Mouse (Mus musculus) heart, adult 2 months (tissue): ENCODE data around the gene Fbxw5.

ENCODE experiments used
- CTCF ChIP-seq: fragments of 200-600 bp; IDR thresholded peaks from 2 replicates; pipeline ENCODE4 v1.8.1; 2022; ENCODE audit warnings: antibody characterized with exemption, mild to moderate bottlenecking, moderate library complexity
- EP300 ChIP-seq: fragments of 200-500 bp; IDR thresholded peaks from 2 replicates; pipeline ENCODE4 v1.6.1; 2011; ENCODE audit warnings: low read depth, low read length, control low read depth; ENCODE audit not compliant: insufficient read depth
- POLR2A ChIP-seq: fragments of 200-500 bp; IDR thresholded peaks from 2 replicates; pipeline ENCODE4 v1.6.1; 2011; ENCODE audit warnings: mild to moderate bottlenecking, low read depth, low read length, control low read depth; ENCODE audit not compliant: insufficient read depth

DNA sequence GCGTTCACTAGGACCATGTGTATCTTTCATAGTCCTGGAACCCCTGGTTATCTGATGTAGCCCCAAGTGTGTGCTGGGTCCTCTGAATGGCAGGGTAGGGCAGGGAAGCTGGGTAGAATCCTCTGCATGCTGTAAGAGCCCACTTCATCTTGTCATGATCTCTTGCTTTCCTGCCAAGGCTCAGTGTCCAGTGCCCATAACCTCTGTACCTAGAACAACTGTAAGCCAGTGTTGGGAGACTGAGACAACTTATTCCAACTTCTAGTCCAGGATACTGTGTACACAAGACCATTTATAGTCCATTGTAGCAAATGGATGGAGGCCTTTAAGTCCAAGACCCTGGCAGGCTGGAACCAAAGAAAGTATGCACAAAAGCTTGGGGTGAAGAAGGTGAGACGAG, 35.3 kb upstream of the Fbxw5 start:
- TF ChIP-seq EP300, result no peak
- TF ChIP-seq POLR2A, result no peak
- TF ChIP-seq CTCF, result no peak
